Mouse (Mus musculus) cerebellum, adult 2 months (tissue): ENCODE measurements at regions not wholly inside any gene's neighbourhood (a gene's known extent, or its start where the extent isn't known, plus 50 kb on each side); places are given as distances from the start of the nearest gene placed in this dataset.
"Not testable (repeated sequence)": the region's sequence is repeated elsewhere in the genome, so short reads cannot be mapped to it uniquely, and the experiment has no call there.

Source experiments
- DNase-seq, 2 experiments: peaks; one replicate each; pipeline ENCODE4 v3.0.0; 2021
- H3K27ac ChIP-seq: fragments of 200-500 bp; 2 replicates; pipeline ENCODE4 v1.5.1; 2012; ENCODE audit warnings: low read length, control low read depth, inconsistent platforms; ENCODE audit not compliant: insufficient read depth
- H3K27me3 ChIP-seq: fragments of 200-500 bp; 2 replicates; pipeline ENCODE4 v1.6.1; 2012; ENCODE audit warnings: inconsistent platforms, mild to moderate bottlenecking, low read length, moderate library complexity; ENCODE audit not compliant: control insufficient read depth, insufficient read depth
- H3K4me1 ChIP-seq: fragments of 200-500 bp; 2 replicates; pipeline ENCODE4 v1.6.1; 2011; ENCODE audit warnings: low read length; ENCODE audit not compliant: control insufficient read depth, insufficient read depth
- H3K4me3 ChIP-seq: fragments of 200-500 bp; replicated peaks from 2 replicates; pipeline ENCODE3; 2011; ENCODE audit warnings: mild to moderate bottlenecking, low read depth, low read length, control low read depth; ENCODE audit not compliant: insufficient read depth
- CTCF ChIP-seq: fragments of 200-500 bp; IDR thresholded peaks from 2 replicates; pipeline ENCODE4 v1.5.1; 2011; ENCODE audit warnings: low read depth, mild to moderate bottlenecking, control low read depth, low read length, moderate library complexity, borderline replicate concordance; ENCODE audit not compliant: insufficient read depth
- POLR2A ChIP-seq: fragments of 200-500 bp; IDR thresholded peaks from 2 replicates; pipeline ENCODE4 v1.6.1; 2011; ENCODE audit warnings: low read length, control low read depth, borderline replicate concordance; ENCODE audit not compliant: insufficient read depth
- WGBS: fragments of 180-500 bp; shearing (Covaris S2); methylation state at CpG from one replicate; pipeline ENCODE4 v1.1.7; 2018; 5-methylcytosine and 5-hydroxymethylcytosine counted together

DNA sequence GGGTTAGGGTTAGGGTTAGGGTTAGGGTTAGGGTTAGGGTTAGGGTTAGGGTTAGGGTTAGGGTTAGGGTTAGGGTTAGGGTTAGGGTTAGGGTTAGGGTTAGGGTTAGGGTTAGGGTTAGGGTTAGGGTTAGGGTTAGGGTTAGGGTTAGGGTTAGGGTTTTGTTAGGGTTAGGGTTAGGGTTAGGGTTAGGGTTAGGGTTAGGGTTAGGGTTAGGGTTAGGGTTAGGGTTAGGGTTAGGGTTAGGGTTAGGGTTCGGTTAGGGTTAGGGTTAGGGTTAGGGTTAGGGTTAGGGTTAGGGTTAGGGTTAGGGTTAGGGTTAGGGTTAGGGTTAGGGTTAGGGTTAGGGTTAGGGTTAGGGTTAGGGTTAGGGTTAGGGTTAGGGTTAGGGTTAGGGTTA is 124.7 kb upstream of the Fgf14 start:
- not testable (repeated sequence) for DNase-seq, H3K4me3 ChIP-seq
- 14% methylated on average over 1 of the region's 1 CpGs for WGBS

DNA sequence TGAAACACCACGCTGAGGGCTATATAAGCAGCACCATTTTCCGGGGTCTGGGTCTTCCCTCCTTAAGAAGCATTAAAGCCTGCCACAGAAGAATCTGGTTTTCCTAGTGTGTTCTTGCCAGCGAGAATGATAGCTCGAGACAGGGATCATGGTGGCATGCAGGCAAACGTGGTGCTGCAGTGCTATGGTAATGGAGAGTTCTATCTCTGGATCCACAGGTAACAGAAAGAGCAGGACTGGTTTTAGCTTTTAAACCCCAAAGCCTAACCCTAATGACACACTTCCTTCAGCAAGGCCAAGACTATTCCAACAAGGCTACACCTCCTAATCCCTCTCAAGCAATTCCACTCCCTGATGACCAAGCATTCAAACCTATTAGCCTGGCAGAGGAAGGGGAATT is 123.5 kb upstream of the Fgf14 start:
- no peaks in the 10 kb centered on the region for H3K27me3 ChIP-seq
- TF ChIP-seq CTCF (no peak), POLR2A (no peak)
- H3K4me3 ChIP-seq: no peak overlapping the region
- WGBS: 91% methylated on average over 5 of the region's 5 CpGs
- no peak overlapping the region for H3K27ac ChIP-seq
- H3K4me1 ChIP-seq: no peaks in the 10 kb centered on the region
- DNase-seq: no peak

More for the DNA sequence above, 124.7 kb upstream of the Fgf14 start:
- not testable (repeated sequence) for H3K27ac ChIP-seq, H3K27me3 ChIP-seq, H3K4me1 ChIP-seq

DNA sequence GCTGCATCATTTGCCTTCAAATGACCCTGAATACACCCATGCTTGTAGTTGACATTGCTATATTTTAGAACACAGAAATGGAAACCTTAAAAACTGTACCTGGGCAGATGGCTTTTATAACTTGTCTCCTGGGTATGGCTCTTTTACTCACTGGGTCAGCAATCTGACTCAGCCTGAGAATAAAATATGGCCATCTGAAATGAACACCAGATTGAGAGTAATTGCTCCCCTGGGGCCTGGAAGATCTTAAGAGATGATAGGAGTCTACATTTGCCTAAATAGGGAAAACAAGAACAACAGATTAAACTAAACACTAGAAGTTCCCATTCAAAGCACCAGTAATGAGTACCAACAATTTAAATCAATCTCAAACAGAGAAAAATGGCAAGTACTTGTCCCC is 98.5 kb upstream of the Fgf14 start:
- DNase-seq: peak in 1 of 2 experiments; percentile 68
- 0 out of 2 replicates have a peak overlapping the region, but pooled peaks have one; percentile 56 for H3K27ac ChIP-seq
- H3K4me3 ChIP-seq: no peak overlapping the region
- no peaks in the 10 kb centered on the region for H3K27me3 ChIP-seq
- TF ChIP-seq POLR2A: no peak
- no peak for TF ChIP-seq CTCF
- H3K4me1 ChIP-seq: no peaks in the 10 kb centered on the region

DNA sequence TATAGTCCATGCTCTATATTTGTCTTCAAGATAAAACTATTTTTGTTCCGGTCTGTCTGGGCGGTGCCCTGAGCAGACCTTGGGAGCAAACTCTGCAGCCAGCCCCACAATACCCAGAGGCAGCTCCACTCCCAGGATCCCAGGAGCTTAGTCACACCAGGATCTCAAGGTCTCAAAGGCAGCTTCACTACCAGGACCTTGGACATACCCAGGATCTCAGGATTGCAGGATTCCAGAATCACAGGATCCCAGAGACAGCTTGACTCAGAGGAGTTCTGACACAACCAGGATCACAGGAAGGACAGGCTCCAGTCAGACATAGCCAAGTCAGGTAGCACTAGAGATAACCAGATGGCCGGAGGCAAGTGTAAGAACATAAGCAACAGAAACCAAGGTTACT is 91.1 kb upstream of the Fgf14 start:
- Histone ChIP-seq H3K4me3 (no peak overlapping the region), H3K4me1 (peaks cover 5% of the 10 kb centered on the region; the same call in 1 of the 2 replicates), H3K27me3 (no peaks in the 10 kb centered on the region), H3K27ac (peak overlapping the region; percentile 98)
- peak; percentile 67 to 79 for DNase-seq
- TF ChIP-seq CTCF (no peak), POLR2A (no peak)
- 14% methylated on average over 3 of the region's 3 CpGs for WGBS

DNA sequence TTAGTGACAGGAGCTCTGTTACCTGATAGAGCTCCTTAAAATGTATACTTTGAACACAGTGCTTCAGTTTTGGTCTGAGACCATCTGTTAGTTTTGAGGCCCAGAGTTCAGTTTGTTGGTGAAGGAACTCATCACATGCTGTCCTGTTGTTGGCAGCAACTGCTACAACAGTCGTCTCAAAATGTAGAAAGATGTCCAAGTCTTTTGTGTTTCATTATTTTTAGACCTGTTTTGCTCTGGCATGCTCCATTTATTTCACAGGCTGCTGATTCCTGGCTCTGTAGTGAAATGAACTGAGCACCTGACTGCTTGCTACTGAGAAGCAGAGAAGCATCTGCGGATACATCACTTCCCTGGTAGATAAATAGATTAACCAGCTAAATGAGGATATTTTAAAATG is 90.3 kb upstream of the Fgf14 start:
- peak; percentile 60 to 95 for DNase-seq
- peaks cover 5% of the 10 kb centered on the region; the same call in 1 of the 2 replicates for H3K4me1 ChIP-seq
- TF ChIP-seq POLR2A (no peak), CTCF (no peak)
- no peak overlapping the region for H3K4me3 ChIP-seq
- WGBS: 6% methylated on average over 2 of the region's 2 CpGs
- no peak overlapping the region for H3K27ac ChIP-seq
- no peaks in the 10 kb centered on the region for H3K27me3 ChIP-seq

DNA sequence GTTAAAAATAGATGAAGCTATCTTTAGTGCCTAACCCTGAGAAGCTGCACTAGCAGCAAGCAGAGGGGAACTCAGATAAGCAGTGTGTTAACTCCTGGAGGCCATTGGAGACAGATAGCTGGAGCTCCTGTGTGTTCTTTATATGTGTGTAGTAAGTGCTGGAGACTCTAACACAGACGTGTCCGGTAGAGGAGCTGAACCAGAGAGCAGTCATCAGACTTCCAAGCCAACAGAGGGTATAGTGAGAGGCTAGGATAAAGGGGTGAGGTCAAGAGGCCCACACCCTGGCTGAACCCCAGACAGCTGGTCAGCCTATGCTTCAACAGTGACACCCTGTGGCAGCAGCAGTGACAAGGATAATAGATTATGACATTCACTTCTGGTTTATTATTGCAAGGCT is 65.6 kb upstream of the Fgf14 start:
- 9% methylated on average over 2 of the region's 2 CpGs for WGBS
- peak; percentile 69 to 74 for DNase-seq
- Histone ChIP-seq H3K4me3 (no peak overlapping the region), H3K4me1 (no peaks in the 10 kb centered on the region; the same call in 1 of the 2 replicates), H3K27me3 (no peaks in the 10 kb centered on the region), H3K27ac (no peak overlapping the region)
- TF ChIP-seq CTCF (peak; percentile 94), POLR2A (no peak)
